Mouse (Mus musculus) neutrophil, adult 65 days (primary cell): ENCODE results near the gene Olfr744. TPM values are rescaled to one million over a fixed set of nuclear protein-coding genes. Genes with fewer than 3 reads are reported as not detected.

Experiments
- total RNA-seq: library from RNA; stranded (reverse); gene quantifications from 2 replicates; pipeline ENCODE4 v1.2.4, GENCODE M21; 2023

Gene Olfr744
- not detected in 2 replicates for total RNA-seq

GRCm38 (mm10) chr14:50614579-50614978, at the start of gene Olfr744:
TSS of gene Olfr744 (plus strand) at chr14:50614879.

DNA sequence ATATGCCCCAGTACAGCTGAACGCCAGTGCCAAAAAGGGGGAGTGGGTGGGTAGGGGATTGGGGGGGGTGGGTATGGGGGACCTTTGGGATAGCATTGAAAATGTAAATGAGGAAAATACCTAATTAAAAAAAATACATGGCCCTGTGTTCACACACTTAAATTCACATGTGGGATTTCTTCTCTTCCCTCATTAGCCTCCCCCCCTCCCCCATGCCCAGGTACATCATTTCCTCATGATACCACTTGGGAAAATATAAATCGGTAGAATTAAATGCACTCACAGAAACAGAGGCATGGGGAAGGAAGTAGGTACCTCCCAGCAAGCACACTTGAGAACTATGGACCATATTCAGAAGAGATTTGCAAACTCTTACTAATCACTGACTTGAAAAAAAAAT, 24.4 kb downstream of the Olfr744 start, which contains the start of gene Olfr745:
Gene Olfr745 (plus strand): TSS at position 301 of the 400 bp plus-strand sequence.

DNA sequence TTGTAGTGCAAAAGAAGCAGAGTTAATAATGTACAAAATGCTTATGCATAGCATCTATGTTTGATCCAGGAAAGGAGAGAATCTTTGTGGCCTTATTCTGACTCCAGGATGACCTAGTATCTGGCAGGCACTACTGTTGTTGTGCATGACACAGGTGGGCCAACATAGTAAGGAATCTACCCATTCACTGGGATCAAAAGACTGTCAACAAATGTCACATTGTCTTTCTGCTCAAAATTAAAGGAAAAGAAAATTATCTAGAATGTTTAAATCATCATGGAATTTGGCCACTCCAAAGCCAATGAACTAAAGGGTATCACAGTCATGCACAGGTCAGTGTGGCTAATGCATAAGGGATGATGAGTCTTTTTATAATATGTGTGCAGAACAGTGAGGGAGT, 32.1 kb downstream of the Olfr744 start, which contains the start of gene Olfr746:
Gene Olfr746 (plus strand): TSS at position 301 of the 400 bp plus-strand sequence.

Other genes with a start within 250 kb of the Olfr744 start
- gene Olfr736, start 233.7 kb upstream of the Olfr744 start, total RNA-seq: not detected in 2 replicates
- not detected in 2 replicates for gene Olfr738, start 207.3 kb upstream of the Olfr744 start, total RNA-seq
- not detected in 2 replicates for gene Olfr739, start 196.3 kb upstream of the Olfr744 start, total RNA-seq
- not detected in 2 replicates for gene Olfr740, start 169.3 kb upstream of the Olfr744 start, total RNA-seq
- gene Olfr741, start 142.1 kb upstream of the Olfr744 start, total RNA-seq: not detected in 2 replicates
- gene Olfr742, start 111.3 kb upstream of the Olfr744 start, total RNA-seq: not detected in 2 replicates
- not detected in 2 replicates for gene Olfr743, start 93.0 kb upstream of the Olfr744 start, total RNA-seq
- gene Olfr745, start 24.5 kb downstream of the Olfr744 start, total RNA-seq: not detected in 2 replicates
- not detected in 2 replicates for gene Olfr746, start 32.2 kb downstream of the Olfr744 start, total RNA-seq
- gene Olfr747, start 78.3 kb downstream of the Olfr744 start, total RNA-seq: not detected in 2 replicates
- not detected in 2 replicates for gene Olfr748, start 92.5 kb downstream of the Olfr744 start, total RNA-seq
- not detected in 2 replicates for gene Olfr749, start 130.2 kb downstream of the Olfr744 start, total RNA-seq
- gene Ttc5, start 170.6 kb downstream of the Olfr744 start, total RNA-seq: 28.0 and 39.4 TPM in 2 replicates
- gene Ccnb1ip1, start 192.9 kb downstream of the Olfr744 start, total RNA-seq: not detected in 2 replicates
- 23.5 and 35.4 TPM in 2 replicates for gene Parp2, start 193.0 kb downstream of the Olfr744 start, total RNA-seq